Mouse (Mus musculus) hindbrain, embryonic 10.5 days (tissue): ENCODE data around the gene Tmem132c. TPM values are rescaled to one million over a fixed set of nuclear protein-coding genes. Genes with fewer than 3 reads are reported as not detected.
A peak's percentile ranks its signal among the peaks of the same experiment; 100 is the strongest.

ENCODE experiments used
- DNase-seq: peaks from one replicate; pipeline ENCODE4 v3.0.0-alpha.2; 2017; ENCODE audit warnings: low spot score
- H3K27ac ChIP-seq: fragments of 300-500 bp; sonication (generic); 2 replicates; pipeline ENCODE4 v1.5.1; 2016; ENCODE audit warnings: mild to moderate bottlenecking, moderate library complexity
- H3K27me3 ChIP-seq: fragments of 300-500 bp; sonication (generic); 2 replicates; pipeline ENCODE4 v1.6.1; 2016; ENCODE audit warnings: mild to moderate bottlenecking; ENCODE audit not compliant: poor library complexity, insufficient read depth, severe bottlenecking
- H3K36me3 ChIP-seq: fragments of 300-500 bp; sonication (generic); 2 replicates; pipeline ENCODE4 v1.6.1; 2016; ENCODE audit warnings: mild to moderate bottlenecking, moderate library complexity
- H3K4me1 ChIP-seq: fragments of 300-500 bp; sonication (generic); replicated peaks from 2 replicates; pipeline ENCODE4 v1.6.1; 2016; ENCODE audit warnings: mild to moderate bottlenecking
- H3K4me3 ChIP-seq: fragments of 300-500 bp; sonication (generic); 2 replicates; pipeline ENCODE4 v1.5.1; 2016; ENCODE audit warnings: mild to moderate bottlenecking, moderate library complexity
- H3K9me3 ChIP-seq: fragments of 300-500 bp; sonication (generic); 2 replicates; pipeline ENCODE4 v1.6.1; 2016; ENCODE audit warnings: mild to moderate bottlenecking, moderate library complexity
- WGBS: fragments of 180-500 bp; shearing (Covaris S2); methylation state at CpG from one replicate; pipeline ENCODE4 v1.1.7; 2016; 5-methylcytosine and 5-hydroxymethylcytosine counted together
- polyA plus RNA-seq: library from polyadenylated mRNA; unstranded; fragments of >200 nt; fragmentation: Nextera tagmentation; extraction: Ambion mirVana; gene quantifications from 2 replicates; pipeline ENCODE4 v1.2.1, GENCODE M21; 2016

Tmem132c gene
- polyA plus RNA-seq, 1 experiment from 2014 or later: 24.0 TPM

DNA sequence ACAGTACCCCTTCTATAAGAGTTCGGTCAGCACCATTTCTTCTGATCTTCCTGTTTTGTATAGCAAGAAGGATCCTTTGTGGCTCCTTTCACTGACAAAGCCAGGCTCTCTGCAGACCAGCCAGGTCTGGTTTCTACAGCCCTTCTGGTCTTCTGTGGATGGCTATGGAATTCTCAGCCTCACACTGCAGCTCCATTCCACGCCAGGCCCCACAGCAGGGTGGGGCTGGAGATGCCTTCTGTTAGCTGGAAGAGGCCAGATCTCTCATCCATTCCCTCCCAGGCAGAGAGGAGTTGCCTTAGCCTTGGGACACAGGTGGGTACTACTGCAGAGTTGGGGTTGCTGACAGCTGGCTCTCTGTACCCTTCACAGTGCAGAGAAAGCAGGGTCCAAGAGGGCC lies 72.0 kb downstream of the Tmem132c start:
- H3K36me3 ChIP-seq: 0 out of 2 replicates have a peak, but pooled peaks cover 4% of the 10 kb centered on the region
- H3K4me1 ChIP-seq: peaks cover 23% of the 10 kb centered on the region
- H3K4me3 ChIP-seq: no peak overlapping the region
- no peak for DNase-seq
- 90% methylated on average over 2 of the region's 2 CpGs for WGBS
- peak overlapping the region; percentile 53 for H3K27ac ChIP-seq
- H3K9me3 ChIP-seq: no peaks in the 10 kb centered on the region
- no peaks in the 10 kb centered on the region for H3K27me3 ChIP-seq

DNA sequence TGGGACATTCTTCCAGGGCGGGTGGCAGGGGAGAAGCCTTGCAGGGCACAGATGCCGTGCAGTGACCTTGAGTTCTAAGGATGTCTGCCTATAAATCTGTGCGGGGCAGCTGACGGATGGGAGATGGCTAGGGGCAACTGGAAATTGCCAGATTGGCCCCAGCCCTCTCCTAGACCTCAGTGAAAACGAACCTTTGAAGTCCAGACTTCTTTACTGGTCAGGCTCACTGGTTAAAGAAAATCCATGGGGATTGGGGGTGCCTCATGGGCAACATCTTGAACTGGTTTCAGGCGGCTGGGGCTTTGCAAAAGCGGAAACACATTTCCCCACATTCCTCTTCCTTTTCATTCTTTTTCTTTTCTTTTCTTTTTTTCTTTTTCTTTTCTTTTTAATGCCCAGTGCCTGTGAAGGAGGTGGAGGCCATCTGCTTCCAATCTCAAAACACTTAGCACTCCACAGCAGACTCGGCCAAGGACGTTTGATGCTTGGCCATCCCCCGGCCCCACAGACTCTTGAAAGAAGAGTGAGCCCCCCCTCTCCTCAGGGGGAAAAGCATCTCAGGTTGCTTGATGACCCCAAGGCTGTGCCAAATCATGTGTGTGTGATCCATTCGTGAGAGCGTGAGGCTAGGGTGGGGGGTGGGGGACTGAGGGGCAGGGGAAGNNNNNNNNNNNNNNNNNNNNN lies 77.6 kb downstream of the Tmem132c start:
- Histone ChIP-seq H3K27ac (peak overlapping the region; percentile 75), H3K9me3 (no peaks in the 10 kb centered on the region), H3K36me3 (no peaks in the 10 kb centered on the region), H3K27me3 (no peaks in the 10 kb centered on the region), H3K4me3 (no peak overlapping the region), H3K4me1 (peaks cover 61% of the 10 kb centered on the region)
- 27% methylated on average over 12 of the region's 12 CpGs for WGBS
- peak; percentile 56 for DNase-seq

DNA sequence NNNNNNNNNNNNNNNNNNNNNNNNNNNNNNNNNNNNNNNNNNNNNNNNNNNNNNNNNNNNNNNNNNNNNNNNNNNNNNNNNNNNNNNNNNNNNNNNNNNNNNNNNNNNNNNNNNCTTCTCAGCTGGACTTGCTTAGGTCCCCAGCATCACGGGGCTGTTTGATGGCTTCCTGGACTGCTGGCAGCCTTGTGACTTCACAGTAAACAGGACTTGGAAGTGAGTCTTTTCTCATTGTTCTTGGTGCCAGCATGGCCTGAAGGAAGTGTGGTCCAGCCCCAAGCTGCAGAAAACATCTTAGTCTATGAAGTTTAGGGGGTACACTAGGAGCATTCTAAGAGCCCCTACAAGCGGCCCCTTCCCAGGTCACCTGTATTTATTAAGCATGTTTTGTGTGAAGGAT lies 83.0 kb downstream of the Tmem132c start:
- no peak for DNase-seq
- Histone ChIP-seq H3K27ac (peak overlapping the region; percentile 91), H3K9me3 (no peaks in the 10 kb centered on the region), H3K4me1 (peaks cover 58% of the 10 kb centered on the region), H3K4me3 (peak overlapping the region; percentile 39), H3K36me3 (no peaks in the 10 kb centered on the region), H3K27me3 (no peaks in the 10 kb centered on the region)
- 40% methylated on average over 2 of the region's 2 CpGs for WGBS

DNA sequence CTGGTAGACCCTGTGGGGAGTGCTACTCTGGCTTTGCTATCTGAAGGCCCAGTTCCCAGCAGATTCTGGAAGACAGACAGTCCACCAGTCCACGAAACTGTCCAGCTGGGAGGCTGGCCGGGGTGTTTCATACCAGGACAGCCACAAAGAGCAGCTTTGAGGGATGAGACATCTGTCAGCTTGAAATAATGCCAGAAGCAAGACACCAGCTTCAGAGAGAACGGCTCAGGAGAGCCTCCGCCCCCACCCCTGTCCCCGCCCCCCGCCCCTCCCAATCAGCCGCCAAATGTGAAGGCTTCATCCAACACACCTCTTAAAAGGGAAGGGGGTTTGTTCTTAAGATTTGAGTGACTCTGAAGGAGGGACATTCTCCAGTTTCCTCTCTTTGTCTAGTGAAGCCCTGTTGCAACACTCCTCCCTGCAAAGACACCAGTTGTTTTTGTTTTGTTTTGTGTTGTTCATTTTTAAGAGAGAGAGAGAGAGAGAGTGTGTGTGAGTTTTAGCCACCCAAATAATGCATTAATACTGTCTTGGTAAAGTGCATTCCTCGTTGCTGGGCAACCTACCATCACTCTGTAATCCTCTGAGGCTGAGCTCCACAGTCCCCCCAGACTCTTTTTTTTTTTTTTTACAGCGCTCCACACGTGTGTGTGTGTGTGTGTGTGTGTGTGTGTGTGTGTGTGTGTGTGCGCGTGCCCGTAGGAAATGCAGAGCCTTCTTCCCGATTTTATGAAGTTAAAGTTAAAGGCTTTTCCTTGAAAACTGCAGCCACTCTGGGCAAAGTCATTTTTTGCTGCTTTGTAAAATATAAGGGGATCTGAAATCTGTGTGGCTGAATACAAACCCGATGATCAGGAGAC lies 94.7 kb downstream of the Tmem132c start:
- no peaks in the 10 kb centered on the region for H3K9me3 ChIP-seq
- no peaks in the 10 kb centered on the region for H3K36me3 ChIP-seq
- peak overlapping the region; percentile 30 for H3K4me3 ChIP-seq
- peak; percentile 66 for DNase-seq
- 12% methylated on average over 15 of the region's 15 CpGs for WGBS
- H3K27ac ChIP-seq: peak overlapping the region; percentile 82
- peaks cover 62% of the 10 kb centered on the region for H3K4me1 ChIP-seq
- H3K27me3 ChIP-seq: no peaks in the 10 kb centered on the region

DNA sequence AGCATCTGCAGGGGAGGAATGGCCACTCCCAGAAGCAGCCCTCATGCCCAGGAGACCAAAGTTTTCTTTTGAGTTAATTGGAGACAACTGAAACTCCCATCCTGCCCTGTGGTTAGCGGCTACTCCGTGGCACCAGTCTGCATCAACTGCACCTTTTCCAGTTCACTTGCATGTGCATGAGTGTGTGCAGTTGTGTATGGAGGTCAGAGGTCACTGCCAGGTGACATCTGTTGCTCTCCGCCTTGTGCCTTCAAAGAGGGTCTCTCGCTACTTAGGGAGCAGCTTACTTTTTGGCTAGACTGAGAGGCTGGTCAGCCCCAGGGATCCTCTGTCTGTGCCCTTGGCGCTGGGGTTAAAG lies 95.3 kb downstream of the Tmem132c start:
- Histone ChIP-seq H3K27me3 (no peaks in the 10 kb centered on the region), H3K4me1 (peaks cover 64% of the 10 kb centered on the region), H3K36me3 (no peaks in the 10 kb centered on the region), H3K9me3 (no peaks in the 10 kb centered on the region), H3K4me3 (peak overlapping the region; percentile 30), H3K27ac (peak overlapping the region; percentile 82)
- DNase-seq: no peak
- 15% methylated on average over 5 of the region's 5 CpGs for WGBS

DNA sequence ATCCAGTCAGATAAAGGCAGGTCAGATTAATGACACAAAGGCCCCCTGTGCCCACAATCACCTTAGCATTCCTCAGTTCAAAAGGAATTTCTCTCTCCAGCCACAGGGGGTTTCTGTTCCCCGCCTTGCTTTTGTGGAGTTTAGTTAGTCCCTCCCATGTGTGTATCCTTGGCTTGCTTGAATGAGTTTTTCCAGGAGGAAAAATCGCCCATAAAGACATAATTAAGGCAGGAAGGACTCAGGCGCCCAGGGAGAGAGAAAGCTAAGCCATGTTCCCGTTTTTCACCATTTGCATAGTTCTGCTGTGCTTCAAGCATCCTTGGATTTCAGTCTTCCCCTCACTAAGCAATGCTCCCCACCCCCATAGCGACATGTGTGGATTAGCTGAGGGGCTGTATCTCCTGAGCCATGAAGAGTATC lies 97.4 kb downstream of the Tmem132c start:
- 2% methylated on average over 5 of the region's 5 CpGs for WGBS
- peak overlapping the region; percentile 76 for H3K27ac ChIP-seq
- H3K4me1 ChIP-seq: peaks cover 64% of the 10 kb centered on the region
- no peak for DNase-seq
- H3K27me3 ChIP-seq: no peaks in the 10 kb centered on the region
- H3K36me3 ChIP-seq: no peaks in the 10 kb centered on the region
- no peaks in the 10 kb centered on the region for H3K9me3 ChIP-seq
- H3K4me3 ChIP-seq: peak overlapping the region; percentile 13; the same call in 1 of the 2 replicates

DNA sequence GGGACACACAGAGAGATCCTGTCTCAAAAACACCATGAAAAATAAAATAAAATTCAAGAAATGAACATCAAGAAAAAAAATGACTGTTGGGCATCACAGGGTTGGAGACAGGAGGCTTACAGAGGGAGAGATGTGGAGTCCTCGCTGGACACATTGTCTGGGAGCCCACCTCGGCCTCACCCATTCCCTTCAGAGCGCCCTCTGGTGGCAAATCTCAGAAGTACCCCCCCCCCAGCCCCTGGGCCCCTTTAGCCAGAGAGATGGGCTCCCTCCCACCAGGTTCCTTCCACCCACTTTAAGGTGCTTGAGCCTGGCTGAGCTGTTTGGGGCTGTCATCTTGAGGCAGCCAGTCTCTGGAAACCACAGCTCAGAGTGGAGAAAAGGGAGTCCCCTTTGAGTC lies 99.5 kb downstream of the Tmem132c start:
- Histone ChIP-seq H3K4me1 (peaks cover 55% of the 10 kb centered on the region), H3K4me3 (no peak overlapping the region), H3K27me3 (no peaks in the 10 kb centered on the region), H3K36me3 (no peaks in the 10 kb centered on the region), H3K27ac (no peak overlapping the region), H3K9me3 (no peaks in the 10 kb centered on the region)
- DNase-seq: no peak
- 34% methylated on average over 3 of the region's 3 CpGs for WGBS

DNA sequence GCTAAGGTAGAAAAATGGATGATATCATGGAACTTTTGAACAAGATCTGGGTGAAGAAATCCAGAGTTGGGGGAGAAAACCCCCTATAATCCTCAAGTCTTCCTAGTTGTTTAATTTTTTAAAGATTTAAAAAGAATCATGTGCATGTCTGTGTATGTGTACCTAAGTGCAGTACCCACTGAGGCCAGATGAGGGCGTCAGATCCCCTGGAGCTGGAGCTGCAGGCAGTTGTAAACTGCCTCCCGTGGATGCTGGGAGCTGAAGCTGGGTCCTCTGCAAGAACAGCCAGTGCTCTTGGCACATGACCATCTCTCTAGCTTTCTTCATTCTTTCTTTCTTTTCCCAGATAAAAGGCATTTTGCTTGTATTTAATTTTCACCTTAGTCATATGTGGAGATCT lies 103.1 kb downstream of the Tmem132c start:
- WGBS: 56% methylated on average over 2 of the region's 2 CpGs
- DNase-seq: no peak
- H3K27ac ChIP-seq: no peak overlapping the region

DNA sequence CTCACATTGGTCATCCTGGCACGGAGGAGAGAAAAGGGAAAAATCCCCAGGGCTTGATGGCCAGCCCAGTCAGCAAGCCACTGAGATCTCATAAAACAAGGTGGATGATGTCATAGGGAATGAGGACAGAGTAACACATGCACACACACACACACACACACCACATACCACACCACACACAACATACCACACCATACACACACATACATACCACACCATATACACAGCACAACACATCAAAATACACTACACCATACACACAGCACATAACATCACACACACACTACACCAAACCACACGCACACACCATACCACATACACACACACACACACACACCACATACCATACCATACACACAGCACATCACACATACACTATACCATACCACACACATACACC lies 104.8 kb downstream of the Tmem132c start:
- peak overlapping the region; percentile 56; the same call in 1 of the 2 replicates for H3K27ac ChIP-seq
- DNase-seq: no peak
- WGBS: 86% methylated on average over 2 of the region's 2 CpGs
- no peak overlapping the region for H3K4me3 ChIP-seq
- H3K9me3 ChIP-seq: no peaks in the 10 kb centered on the region
- no peaks in the 10 kb centered on the region for H3K27me3 ChIP-seq
- H3K4me1 ChIP-seq: peaks cover 28% of the 10 kb centered on the region
- no peaks in the 10 kb centered on the region for H3K36me3 ChIP-seq

More for the DNA sequence above, 103.1 kb downstream of the Tmem132c start:
- no peaks in the 10 kb centered on the region for H3K36me3 ChIP-seq
- no peaks in the 10 kb centered on the region for H3K27me3 ChIP-seq
- H3K4me1 ChIP-seq: peaks cover 38% of the 10 kb centered on the region
- no peak overlapping the region for H3K4me3 ChIP-seq
- H3K9me3 ChIP-seq: no peaks in the 10 kb centered on the region

DNA sequence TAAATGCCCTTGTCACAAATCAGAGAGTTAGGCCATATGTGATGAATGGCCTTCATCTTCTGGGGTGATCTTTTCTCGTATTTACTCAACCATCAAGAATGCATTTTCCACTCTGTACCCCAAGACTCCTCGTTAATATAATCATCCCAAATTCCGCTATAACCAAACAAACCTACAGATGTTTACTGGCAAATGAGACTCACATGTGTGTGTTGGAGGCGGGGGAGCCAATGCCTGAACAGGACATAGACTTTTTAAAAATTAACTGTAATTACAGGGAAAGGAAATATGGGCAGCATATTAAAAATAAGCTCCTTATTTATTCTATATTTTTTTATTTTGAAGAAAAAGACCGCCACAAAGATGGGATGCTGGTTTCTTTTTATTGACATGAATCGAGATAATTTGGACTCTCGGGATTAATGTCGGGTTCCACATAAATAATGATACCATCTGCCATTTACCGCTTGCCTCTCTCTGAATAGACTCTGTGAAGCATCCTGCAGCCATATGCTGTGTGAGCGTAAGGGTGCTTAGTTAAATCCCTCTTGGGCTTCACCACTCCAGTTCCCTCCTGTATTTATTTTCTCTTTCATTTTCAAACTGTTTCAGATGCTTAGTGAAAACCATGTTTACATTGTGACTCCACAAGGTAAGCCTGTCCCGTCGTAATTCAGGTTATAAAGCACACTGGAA lies 105.6 kb downstream of the Tmem132c start:
- peaks cover 27% of the 10 kb centered on the region for H3K4me1 ChIP-seq
- peak overlapping the region; percentile 50; the same call in 1 of the 2 replicates for H3K27ac ChIP-seq
- no peak overlapping the region for H3K4me3 ChIP-seq
- H3K36me3 ChIP-seq: no peaks in the 10 kb centered on the region
- no peak for DNase-seq
- 76% methylated on average over 12 of the region's 12 CpGs for WGBS
- H3K9me3 ChIP-seq: no peaks in the 10 kb centered on the region
- H3K27me3 ChIP-seq: no peaks in the 10 kb centered on the region

DNA sequence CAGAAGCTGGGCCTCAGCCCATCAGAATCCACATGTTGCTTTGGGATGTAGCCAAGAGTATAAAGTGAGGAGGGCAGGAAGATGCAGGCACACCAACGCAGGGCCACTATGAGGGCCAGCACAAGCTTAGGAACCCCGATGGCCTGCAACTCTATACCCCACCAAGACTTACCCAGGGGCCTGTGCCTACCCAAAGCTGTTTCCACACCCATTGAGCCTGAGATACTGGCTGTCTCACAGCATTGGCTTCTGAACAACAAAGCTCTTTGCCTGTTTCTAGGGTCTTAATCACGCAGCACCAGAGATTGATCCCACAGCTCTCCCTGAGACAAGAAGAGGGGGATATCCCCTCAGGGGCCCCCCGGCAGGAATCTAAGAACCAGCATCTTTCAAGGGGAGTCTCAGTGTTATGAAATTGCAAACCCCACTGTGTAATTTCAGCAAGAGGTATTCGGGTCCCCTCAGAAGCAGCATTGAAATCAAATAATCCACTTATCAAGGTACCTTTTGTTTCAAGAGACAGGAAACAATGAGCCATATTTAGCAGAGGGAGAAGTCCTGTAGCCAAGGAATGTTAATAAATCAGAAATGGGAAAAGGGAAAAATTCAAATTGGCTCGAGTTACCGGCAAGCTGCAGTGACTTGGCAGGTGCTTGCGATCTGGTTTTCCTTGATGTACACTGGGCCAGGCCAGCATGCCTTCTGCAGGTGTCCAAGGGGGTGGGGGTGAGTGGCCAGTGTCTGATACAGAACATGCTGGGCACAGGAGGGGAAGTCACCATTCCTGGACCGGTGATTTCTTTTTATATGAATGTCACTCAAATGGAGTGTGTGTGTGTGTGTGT lies 107.8 kb downstream of the Tmem132c start:
- no peak for DNase-seq
- 79% methylated on average over 9 of the region's 9 CpGs for WGBS
- H3K27me3 ChIP-seq: no peaks in the 10 kb centered on the region
- peaks cover 32% of the 10 kb centered on the region for H3K4me1 ChIP-seq
- H3K36me3 ChIP-seq: no peaks in the 10 kb centered on the region
- peak overlapping the region; percentile 59 for H3K27ac ChIP-seq
- H3K9me3 ChIP-seq: no peaks in the 10 kb centered on the region
- no peak overlapping the region for H3K4me3 ChIP-seq

DNA sequence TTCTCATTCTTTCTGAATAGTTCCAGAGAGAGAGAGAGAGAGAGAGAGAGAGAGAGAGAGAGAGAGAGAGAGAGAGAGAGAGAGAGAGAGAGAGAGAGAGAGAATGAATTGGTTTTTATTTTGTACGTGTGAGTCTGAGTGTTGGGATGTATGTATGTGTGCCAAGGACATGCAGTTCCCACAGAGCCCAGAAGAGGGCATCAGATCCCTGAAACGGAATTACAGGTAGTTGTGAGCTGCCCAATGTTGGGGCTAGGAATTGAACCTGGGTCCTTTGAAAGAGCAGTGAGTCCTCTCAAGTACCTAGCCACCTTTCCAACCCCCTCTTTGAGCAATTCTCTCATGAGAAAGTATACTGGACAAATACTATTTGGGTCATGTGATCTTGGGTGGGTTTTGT lies 111.4 kb downstream of the Tmem132c start:
- WGBS: 74% methylated on average over 2 of the region's 2 CpGs
- no peaks in the 10 kb centered on the region for H3K9me3 ChIP-seq

More for the DNA sequence above, 111.4 kb downstream of the Tmem132c start:
- H3K4me1 ChIP-seq: peaks cover 29% of the 10 kb centered on the region
- H3K27ac ChIP-seq: no peak overlapping the region
- no peaks in the 10 kb centered on the region for H3K27me3 ChIP-seq
- no peaks in the 10 kb centered on the region for H3K36me3 ChIP-seq
- H3K4me3 ChIP-seq: no peak overlapping the region
- DNase-seq: no peak
